ENCODE assay signal across 8 mouse cellular contexts in the genomic region with DNA sequence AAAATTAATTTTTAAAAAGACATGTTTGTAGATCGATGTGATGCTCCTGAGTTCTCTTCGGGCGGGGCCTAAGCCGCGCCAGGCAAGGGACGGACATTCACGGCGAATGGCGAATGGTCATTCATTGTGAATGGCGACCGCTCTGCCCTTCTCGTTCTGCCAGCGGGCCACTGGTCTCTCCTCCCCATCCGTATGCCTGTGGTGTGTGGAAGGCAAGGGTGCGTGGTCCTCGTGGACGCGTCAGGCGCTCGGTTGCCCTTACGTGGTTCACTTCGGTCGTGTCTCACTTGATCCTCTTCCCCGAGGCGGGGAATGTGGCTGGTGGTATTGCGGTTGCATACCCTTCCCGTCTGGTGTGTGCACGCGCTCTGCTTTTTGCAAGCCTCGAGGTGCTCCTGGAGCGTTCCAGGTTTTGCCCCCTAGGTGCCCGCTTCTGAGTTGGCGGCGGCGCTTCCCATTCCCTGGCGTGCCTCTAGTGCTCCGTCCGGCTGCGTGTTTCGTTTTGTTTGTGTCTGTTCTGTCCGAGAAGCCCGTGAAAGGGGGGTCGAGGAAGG. TPM values are rescaled to one million over a fixed set of nuclear protein-coding genes. Genes with fewer than 3 reads are reported as not detected.
A peak's percentile ranks its signal among the peaks of the same experiment; 100 is the strongest.
DNase-seq lines count a peak whose midpoint lies in the region; ATAC-seq lines count a peak whose summit lies in the region.

No protein-coding gene starts in this region.

- no peaks in the 10 kb centered on the region for H3K27me3 ChIP-seq in intestine, embryonic 15.5 days (replicated peaks)
- 0 out of 2 replicates have a peak, but pooled peaks cover 23% of the 10 kb centered on the region for H3K27me3 ChIP-seq in midbrain, embryonic 10.5 days (ENCODE audit: low read depth, poor library complexity, severe bottlenecking)

- H3K4me2 ChIP-seq in intestine, embryonic 15.5 days (replicated peaks) = peak overlapping the region; percentile 69

- H3K36me3 ChIP-seq in intestine, embryonic 15.5 days = no peaks in the 10 kb centered on the region
- H3K36me3 ChIP-seq in midbrain, embryonic 10.5 days = peaks cover 6% of the 10 kb centered on the region

- WGBS in intestine, embryonic 15.5 days = 30% methylated on average over 43 of the region's 43 CpGs
- WGBS in midbrain, embryonic 10.5 days = 37% methylated on average over 43 of the region's 43 CpGs

- H3K9ac ChIP-seq in intestine, embryonic 15.5 days = peak overlapping the region; percentile 21; the same call in 1 of the 2 replicates

- no peak overlapping the region for H3K27ac ChIP-seq in intestine, embryonic 15.5 days
- H3K27ac ChIP-seq in midbrain, embryonic 10.5 days (replicated peaks) = no peak overlapping the region

- peaks cover 3% of the 10 kb centered on the region; the same call in 1 of the 2 replicates for H3K4me1 ChIP-seq in intestine, embryonic 15.5 days (replicated peaks)
- peaks cover 5% of the 10 kb centered on the region; the same call in 1 of the 2 replicates for H3K4me1 ChIP-seq in midbrain, embryonic 10.5 days

- H3K4me3 ChIP-seq in intestine, embryonic 15.5 days (replicated peaks) = peak overlapping the region; percentile 32
- peak overlapping the region; percentile 48 for H3K4me3 ChIP-seq in midbrain, embryonic 10.5 days

- no peak for ATAC-seq in intestine, embryonic 15.5 days

- DNase-seq in adrenal gland, postnatal 25 days = peak; percentile 33
- DNase-seq in adrenal gland, postnatal 14 days = no peak
- DNase-seq in thymus, postnatal 14 days = peak; percentile 23
- no peak for DNase-seq in thymus, postnatal 0 days (ENCODE audit: low spot score)
- DNase-seq in midbrain, embryonic 10.5 days (ENCODE audit: low spot score) = no peak
- peak; percentile 29 for DNase-seq in testis, postnatal 14 days (ENCODE audit: low spot score)
- no peak for DNase-seq in spleen, postnatal 14 days (ENCODE audit: low spot score in 2 of 2)

- H3K9me3 ChIP-seq in intestine, embryonic 15.5 days = no peaks in the 10 kb centered on the region; the same call in 1 of the 2 replicates
- H3K9me3 ChIP-seq in midbrain, embryonic 10.5 days (replicated peaks) = no peaks in the 10 kb centered on the region

RNA-seq across cellular contexts. Expression of gene Ubb, which starts 9.6 kb away (rescaled TPM):
- total RNA-seq in adrenal gland, postnatal 25 days (2021) = 1,162 and 1,405 TPM in 2 replicates
- 1,185 and 1,189 TPM in 2 replicates for total RNA-seq in adrenal gland, postnatal 14 days (2021)
- 3,204 and 3,318 TPM in 2 replicates for polyA plus RNA-seq in thymus, postnatal 0 days (2015; fragmentation: Nextera tagmentation; extraction: Ambion mirVana)
- polyA plus RNA-seq in intestine, embryonic 15.5 days (2015; fragmentation: Nextera tagmentation; extraction: Ambion mirVana) = 2,561 and 2,687 TPM in 2 replicates
- 3,322 and 3,606 TPM in 2 replicates for polyA plus RNA-seq in midbrain, embryonic 10.5 days (2016; fragmentation: Nextera tagmentation; extraction: Ambion mirVana)

RNA-seq across cellular contexts. Expression of gene Trpv2, which starts 13.7 kb away (rescaled TPM):
- 1.6 and 1.9 TPM in 2 replicates for total RNA-seq in adrenal gland, postnatal 25 days (2021)
- 3.8 and 5.1 TPM in 2 replicates for total RNA-seq in adrenal gland, postnatal 14 days (2021)
- 48.1 and 51.6 TPM in 2 replicates for polyA plus RNA-seq in thymus, postnatal 0 days (2015; fragmentation: Nextera tagmentation; extraction: Ambion mirVana)
- polyA plus RNA-seq in intestine, embryonic 15.5 days (2015; fragmentation: Nextera tagmentation; extraction: Ambion mirVana) = 10.0 and 10.7 TPM in 2 replicates
- polyA plus RNA-seq in midbrain, embryonic 10.5 days (2016; fragmentation: Nextera tagmentation; extraction: Ambion mirVana) = 3.5 and 6.4 TPM in 2 replicates

RNA-seq across cellular contexts. Expression of gene Cenpv, which starts 21.5 kb away (rescaled TPM):
- 40.0 and 44.4 TPM in 2 replicates for total RNA-seq in adrenal gland, postnatal 25 days (2021)
- total RNA-seq in adrenal gland, postnatal 14 days (2021) = 40.5 and 50.7 TPM in 2 replicates
- polyA plus RNA-seq in thymus, postnatal 0 days (2015; fragmentation: Nextera tagmentation; extraction: Ambion mirVana) = 20.8 and 21.2 TPM in 2 replicates
- 35.6 and 44.9 TPM in 2 replicates for polyA plus RNA-seq in intestine, embryonic 15.5 days (2015; fragmentation: Nextera tagmentation; extraction: Ambion mirVana)
- polyA plus RNA-seq in midbrain, embryonic 10.5 days (2016; fragmentation: Nextera tagmentation; extraction: Ambion mirVana) = 41.7 and 53.7 TPM in 2 replicates

Comparison
In these comparisons a context has a peak if more than half of its experiments do, and no peak if none do; other contexts are left out.
1. DNase-seq: peak in adrenal gland, postnatal 25 days (single experiment), thymus, postnatal 14 days (single experiment) and testis, postnatal 14 days (single experiment); none in adrenal gland, postnatal 14 days (single experiment), thymus, postnatal 0 days (single experiment), midbrain, embryonic 10.5 days (single experiment) and spleen, postnatal 14 days (0 of 2).